In genomic region chr8:13529011-13529840, GRCm38 (mm10) we compare ENCODE assay signal across 10 mouse cellular contexts. TPM values are rescaled to one million over a fixed set of nuclear protein-coding genes. Genes with fewer than 3 reads are reported as not detected.
A peak's percentile ranks its signal among the peaks of the same experiment; 100 is the strongest.
DNase-seq lines count a peak whose midpoint lies in the region; ATAC-seq lines count a peak whose summit lies in the region.
"Had no signal": no experiment of that assay in that cellular context is flagged by ENCODE, and none has a peak within 500 bp of the region (broad histone marks: within the 10 kb centered on the region; RNA-seq: fewer than 3 reads in every experiment).

No protein-coding gene starts in this region.

- peak overlapping the region; percentile 73 for H3K27ac ChIP-seq in hindbrain, embryonic 15.5 days (replicated peaks)
- no peak overlapping the region for H3K27ac ChIP-seq in hindbrain, embryonic 11.5 days (ENCODE audit: low read depth, low read length)
- H3K27ac ChIP-seq in limb, embryonic 10.5 days = peak overlapping the region; percentile 36; the same call in 1 of the 2 replicates
- H3K27ac ChIP-seq: midbrain, embryonic 13.5 days had no signal

- WGBS in hindbrain, embryonic 15.5 days = 69% methylated on average over 15 of the region's 15 CpGs
- 66% methylated on average over 15 of the region's 15 CpGs for WGBS in hindbrain, embryonic 11.5 days
- WGBS in limb, embryonic 10.5 days = 55% methylated on average over 15 of the region's 15 CpGs

- no peak overlapping the region for H3K4me2 ChIP-seq in hindbrain, embryonic 15.5 days
- no peak overlapping the region for H3K4me2 ChIP-seq in hindbrain, embryonic 11.5 days (replicated peaks; ENCODE audit: low read depth, low read length)
- H3K4me2 ChIP-seq: midbrain, embryonic 13.5 days had no signal

- no peaks in the 10 kb centered on the region for H3K36me3 ChIP-seq in hindbrain, embryonic 15.5 days
- no peaks in the 10 kb centered on the region for H3K36me3 ChIP-seq in hindbrain, embryonic 11.5 days (ENCODE audit: control insufficient read depth, insufficient read depth, low read length)
- H3K36me3 ChIP-seq in limb, embryonic 10.5 days = no peaks in the 10 kb centered on the region
- H3K36me3 ChIP-seq: midbrain, embryonic 13.5 days had no signal

- peak; percentile 13; the same call in 1 of the 2 replicates for ATAC-seq in hindbrain, embryonic 15.5 days (ENCODE audit: low FRiP score, low read depth)
- ATAC-seq in hindbrain, embryonic 11.5 days (ENCODE audit: low FRiP score) = no peak

- intact Hi-C loops in gastrocnemius, postnatal 14 days (cut with DNase I; ENCODE audit: low total_unique reads) = no loop called here

- DNase-seq in hindbrain, embryonic 11.5 days (ENCODE audit: low spot score) = no peak
- peak; percentile 66 for DNase-seq in adipocyte (ENCODE audit: low spot score)
- peak; percentile 31 for DNase-seq in gastrocnemius, postnatal 14 days
- DNase-seq in limb, embryonic 10.5 days (ENCODE audit: low spot score) = no peak
- no peak for DNase-seq in MN1 (ENCODE audit: low spot score)
- DNase-seq in cerebellum, adult 9-11 months = no peak

- H3K27me3 ChIP-seq in hindbrain, embryonic 15.5 days = no peaks in the 10 kb centered on the region
- H3K27me3 ChIP-seq in hindbrain, embryonic 11.5 days (ENCODE audit: control insufficient read depth, insufficient read depth, low read length) = no peaks in the 10 kb centered on the region
- no peaks in the 10 kb centered on the region for H3K27me3 ChIP-seq in limb, embryonic 10.5 days (ENCODE audit: low read depth, poor library complexity, severe bottlenecking)
- H3K27me3 ChIP-seq: midbrain, embryonic 13.5 days had no signal

- peaks cover 30% of the 10 kb centered on the region for H3K4me1 ChIP-seq in hindbrain, embryonic 15.5 days (replicated peaks)
- H3K4me1 ChIP-seq in hindbrain, embryonic 11.5 days (replicated peaks; ENCODE audit: control insufficient read depth, insufficient read depth, low read length) = no peaks in the 10 kb centered on the region
- H3K4me1 ChIP-seq in limb, embryonic 10.5 days = peaks cover 11% of the 10 kb centered on the region; the same call in 1 of the 2 replicates

- H3K9me3 ChIP-seq in hindbrain, embryonic 15.5 days = no peaks in the 10 kb centered on the region
- H3K9me3 ChIP-seq in hindbrain, embryonic 11.5 days (ENCODE audit: control insufficient read depth, low read length) = no peaks in the 10 kb centered on the region; the same call in 1 of the 2 replicates
- no peaks in the 10 kb centered on the region for H3K9me3 ChIP-seq in limb, embryonic 10.5 days (replicated peaks)

- H3K4me3 ChIP-seq in hindbrain, embryonic 15.5 days = no peak overlapping the region
- H3K4me3 ChIP-seq in hindbrain, embryonic 11.5 days (ENCODE audit: low read depth, low read length) = no peak overlapping the region
- no peak overlapping the region for H3K4me3 ChIP-seq in limb, embryonic 10.5 days
- H3K4me3 ChIP-seq: midbrain, embryonic 13.5 days had no signal

- H3K9ac ChIP-seq in hindbrain, embryonic 15.5 days = no peak overlapping the region
- H3K9ac ChIP-seq in hindbrain, embryonic 11.5 days (ENCODE audit: low read depth, low read length) = no peak overlapping the region
- H3K9ac ChIP-seq: midbrain, embryonic 13.5 days had no signal

RNA-seq across cellular contexts. Expression of gene 1700029H14Rik, which starts 33.0 kb away (rescaled TPM):
- not detected in 2 replicates for polyA plus RNA-seq in hindbrain, embryonic 15.5 days (2015; fragmentation: Nextera tagmentation; extraction: Ambion mirVana)
- polyA plus RNA-seq in hindbrain, embryonic 11.5 days (2014; fragmentation: Nextera tagmentation; extraction: Ambion mirVana) = not detected in 2 replicates
- not detected for total RNA-seq in gastrocnemius, postnatal 14 days (2021)
- polyA plus RNA-seq in limb, embryonic 10.5 days (2016; fragmentation: Nextera tagmentation; extraction: Ambion mirVana) = not detected in 2 replicates
- total RNA-seq: common myeloid progenitor, adult 5-6 weeks had no signal
- polyA plus RNA-seq: large intestine, adult 2 months; midbrain, embryonic 13.5 days had no signal

RNA-seq across cellular contexts. Expression of gene Gas6, which starts 34.9 kb away (rescaled TPM):
- polyA plus RNA-seq in hindbrain, embryonic 15.5 days (2015; fragmentation: Nextera tagmentation; extraction: Ambion mirVana) = 52.1 and 53.8 TPM in 2 replicates
- polyA plus RNA-seq in hindbrain, embryonic 11.5 days (2014; fragmentation: Nextera tagmentation; extraction: Ambion mirVana) = 5.9 and 9.8 TPM in 2 replicates
- total RNA-seq in gastrocnemius, postnatal 14 days (2021) = 10 to 100 TPM; 59.2 to 72.3 TPM
- 3.4 and 4.3 TPM in 2 replicates for polyA plus RNA-seq in limb, embryonic 10.5 days (2016; fragmentation: Nextera tagmentation; extraction: Ambion mirVana)

Comparison
In these comparisons a context has a peak if more than half of its experiments do, and no peak if none do; other contexts are left out.
1. DNase-seq: peak in adipocyte (single experiment) and gastrocnemius, postnatal 14 days (single experiment); none in hindbrain, embryonic 11.5 days (single experiment), limb, embryonic 10.5 days (single experiment), MN1 (single experiment) and cerebellum, adult 9-11 months (single experiment).